Mouse (Mus musculus) neural tube, embryonic 10.5 days (tissue): ENCODE data around the gene Tec.
A peak's percentile ranks its signal among the peaks of the same experiment; 100 is the strongest.

ENCODE experiments used
- DNase-seq: peaks from one replicate; pipeline ENCODE4 v3.0.0-alpha.2; 2017; ENCODE audit warnings: low spot score; ENCODE audit errors: extremely low spot score

The Tec gene

GRCm38 (mm10) chr5:72868091-72868875 is at the start of gene Tec:
Tec (minus strand) TSS chr5:72868483.
- DNase-seq, result peak; percentile 92

- no peak for DNase-seq
These were observed 48.6 kb upstream of the Tec start for GRCm38 (mm10) chr5:72916851-72917250.

- no peak for DNase-seq
These were observed 47.8 kb upstream of the Tec start for GRCm38 (mm10) chr5:72916048-72916447.

- peak; percentile 67 for DNase-seq
These were observed 46.6 kb upstream of the Tec start for GRCm38 (mm10) chr5:72914633-72915561.

- peak; percentile 100 for DNase-seq
These were observed 45.6 kb upstream of the Tec start, which contains the start of gene Slain2 for GRCm38 (mm10) chr5:72913648-72914557. Slain2 (plus strand) TSS chr5:72914304.

GRCm38 (mm10) chr5:72911284-72911683 is 43.0 kb upstream of the Tec start:
- DNase-seq, result no peak

- DNase-seq, result no peak
These were observed 42.1 kb upstream of the Tec start for GRCm38 (mm10) chr5:72910373-72910772.

GRCm38 (mm10) chr5:72909363-72909762 is 41.1 kb upstream of the Tec start:
- DNase-seq, result no peak

- DNase-seq, result no peak
These were observed 40.1 kb upstream of the Tec start for GRCm38 (mm10) chr5:72908324-72908936.

GRCm38 (mm10) chr5:72907402-72907801 is 39.1 kb upstream of the Tec start:
- DNase-seq, result no peak

- DNase-seq, result no peak
These were observed 36.9 kb upstream of the Tec start for GRCm38 (mm10) chr5:72904903-72905790.

- no peak for DNase-seq
These were observed 34.7 kb upstream of the Tec start for GRCm38 (mm10) chr5:72902876-72903516.

GRCm38 (mm10) chr5:72902312-72902711 is 34.0 kb upstream of the Tec start:
- no peak for DNase-seq

- no peak for DNase-seq
These were observed 33.6 kb upstream of the Tec start for GRCm38 (mm10) chr5:72901866-72902265.

- DNase-seq, result no peak
These were observed 31.0 kb upstream of the Tec start for GRCm38 (mm10) chr5:72899255-72899654.

- DNase-seq, result no peak
These were observed 29.7 kb upstream of the Tec start for GRCm38 (mm10) chr5:72897998-72898397.

- DNase-seq, result no peak
These were observed 28.4 kb upstream of the Tec start for GRCm38 (mm10) chr5:72896478-72897279.

- no peak for DNase-seq
These were observed 27.0 kb upstream of the Tec start for GRCm38 (mm10) chr5:72895261-72895660.
